Mouse (Mus musculus): ENCODE results near the gene Atxn3.
"Not testable (repeated sequence)": the region's sequence is repeated elsewhere in the genome, so short reads cannot be mapped to it uniquely, and the experiment has no call there.

Gene Atxn3

DNA sequence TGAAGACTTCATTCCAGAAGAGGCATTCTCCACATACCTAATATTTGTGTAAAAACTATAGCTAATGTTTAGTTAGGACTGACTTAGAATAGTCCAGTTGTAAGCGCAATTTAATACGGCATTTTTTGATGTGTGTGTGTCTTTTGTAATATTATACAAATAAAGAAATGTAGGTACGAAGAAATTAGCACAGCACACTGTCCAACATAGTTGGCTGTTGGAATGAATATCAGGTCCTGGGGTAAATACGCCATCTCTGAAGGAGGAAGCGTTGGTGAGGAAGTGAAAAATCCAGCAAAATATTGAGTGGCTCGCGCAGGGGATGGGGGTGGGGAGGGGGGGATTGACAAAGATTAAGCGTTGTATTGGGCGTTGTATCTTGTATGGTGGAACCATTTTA, 510 bp upstream of the Atxn3 start:
- DNase-seq (ENCODE audit: low spot score), result no peak

DNA sequence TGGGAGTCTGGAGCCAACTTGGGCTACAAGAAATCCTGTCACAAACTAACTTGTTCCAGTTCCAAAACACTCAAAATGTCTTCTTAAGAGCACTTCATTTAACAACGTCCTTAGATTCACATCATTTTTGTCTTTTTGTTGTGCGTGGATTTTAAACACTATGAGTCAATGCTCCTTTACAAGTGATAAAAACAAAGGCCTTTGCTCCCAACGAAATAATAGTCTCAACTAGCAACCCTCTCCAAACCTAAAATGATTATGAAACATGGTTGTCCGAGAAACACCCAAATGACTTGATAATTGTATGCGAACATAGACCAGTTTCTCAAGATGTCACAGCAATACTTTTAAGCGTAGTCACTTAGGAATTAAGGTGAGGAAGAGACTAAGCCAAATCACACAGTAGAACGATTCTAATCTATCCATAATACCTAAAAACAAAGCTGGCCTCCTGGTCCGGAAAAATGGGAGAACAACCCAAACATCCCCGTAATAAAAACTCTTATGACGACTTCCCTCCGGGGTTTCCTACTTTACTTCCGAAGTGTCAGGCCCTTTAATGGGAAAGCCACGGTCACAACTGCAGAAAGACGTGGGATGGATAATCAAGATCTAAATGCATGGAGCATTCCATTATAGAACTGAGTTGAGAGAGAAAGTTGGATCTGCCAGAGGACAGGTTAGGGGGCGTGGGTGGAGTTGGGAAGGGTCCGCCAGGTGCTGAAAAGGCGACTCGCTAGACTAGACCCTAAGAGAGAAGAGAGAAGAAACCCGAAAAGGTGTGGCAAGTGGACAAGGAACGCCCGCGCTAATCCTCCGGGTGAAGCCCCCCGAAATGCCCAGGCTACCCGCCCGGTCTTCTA, 736 bp downstream of the Atxn3 start:
- DNase-seq (ENCODE audit: low spot score), result no peak

DNA sequence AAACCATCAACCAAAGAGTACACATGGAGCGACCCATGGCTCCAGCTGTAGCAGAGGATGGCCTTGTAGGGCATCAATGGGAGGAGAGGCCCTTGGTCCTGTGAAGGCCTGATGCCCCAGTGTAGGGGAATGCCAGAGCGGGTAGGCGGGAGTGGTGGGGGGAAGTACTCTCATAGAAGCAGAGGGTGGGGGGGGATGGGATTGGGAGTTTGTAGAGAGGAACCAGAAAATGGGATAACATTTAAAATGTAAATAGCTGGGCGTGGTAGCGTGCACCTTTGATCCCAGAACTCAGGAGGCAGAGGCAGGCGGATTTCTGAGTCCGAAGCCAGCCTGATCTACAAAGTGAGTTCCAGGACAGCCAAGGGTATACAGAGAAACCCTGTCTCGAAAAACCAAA, 2.2 kb downstream of the Atxn3 start:
- DNase-seq (ENCODE audit: low spot score), result not testable (repeated sequence)

DNA sequence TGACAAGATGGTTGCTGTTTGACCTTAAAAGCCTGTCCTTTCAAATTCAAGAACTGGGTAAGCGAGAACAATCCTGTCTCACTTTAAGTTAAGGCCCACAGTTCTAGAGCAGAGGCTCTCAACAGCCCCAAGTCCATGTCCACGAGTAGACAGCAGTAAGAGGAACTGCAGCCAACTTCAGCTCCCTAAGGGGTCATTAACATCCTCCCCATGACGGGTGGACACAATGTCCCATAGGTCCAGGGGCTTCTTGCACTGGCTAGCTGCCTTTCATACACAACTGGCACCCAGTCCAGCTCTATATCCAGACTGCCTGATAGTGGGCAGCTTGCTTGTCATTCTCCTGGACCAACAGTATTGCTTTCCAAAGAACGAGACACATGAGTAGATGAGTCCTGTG, 9.2 kb downstream of the Atxn3 start:
- DNase-seq (ENCODE audit: low spot score), result no peak

DNA sequence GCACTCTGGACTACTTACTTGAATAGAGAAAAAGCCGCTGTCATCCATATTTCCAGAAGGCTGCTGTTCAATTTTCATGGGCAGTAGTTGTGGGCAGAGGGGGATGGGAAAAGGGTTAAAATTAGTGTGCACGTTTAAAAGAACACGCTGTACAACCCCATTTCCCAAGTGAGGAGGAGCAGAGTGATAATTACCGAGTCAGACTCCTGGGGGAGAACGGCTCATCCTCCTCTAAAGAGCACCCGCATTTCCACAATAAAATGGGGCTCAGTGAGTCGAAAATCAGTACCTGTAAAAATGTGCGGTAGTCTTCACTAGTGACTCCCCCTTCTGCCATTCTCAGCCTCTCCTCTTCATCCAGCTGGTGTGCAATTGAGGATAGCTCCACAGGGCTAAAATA, 10.1 kb downstream of the Atxn3 start:
- peak; percentile 24 for DNase-seq (ENCODE audit: low spot score)

DNA sequence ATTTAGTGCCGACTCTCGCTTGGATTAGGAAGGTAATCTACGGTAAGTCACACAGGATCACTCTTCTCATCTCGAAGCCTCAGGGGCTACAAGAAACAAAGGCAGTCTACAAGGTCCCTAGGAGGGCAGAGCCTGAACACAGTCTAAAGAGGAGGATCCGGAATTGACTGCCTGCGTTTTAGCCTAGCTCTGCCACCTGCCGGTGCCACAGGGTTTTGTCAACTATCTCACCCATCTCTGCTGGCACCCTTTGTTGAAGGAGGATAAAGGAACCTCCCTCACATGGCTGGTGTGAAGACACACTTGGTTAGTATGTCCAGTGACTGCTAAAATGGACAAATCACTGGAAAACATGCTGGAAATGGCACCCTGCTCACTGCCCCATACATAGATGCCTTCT, 20.5 kb downstream of the Atxn3 start:
- no peak for DNase-seq (ENCODE audit: low spot score)

DNA sequence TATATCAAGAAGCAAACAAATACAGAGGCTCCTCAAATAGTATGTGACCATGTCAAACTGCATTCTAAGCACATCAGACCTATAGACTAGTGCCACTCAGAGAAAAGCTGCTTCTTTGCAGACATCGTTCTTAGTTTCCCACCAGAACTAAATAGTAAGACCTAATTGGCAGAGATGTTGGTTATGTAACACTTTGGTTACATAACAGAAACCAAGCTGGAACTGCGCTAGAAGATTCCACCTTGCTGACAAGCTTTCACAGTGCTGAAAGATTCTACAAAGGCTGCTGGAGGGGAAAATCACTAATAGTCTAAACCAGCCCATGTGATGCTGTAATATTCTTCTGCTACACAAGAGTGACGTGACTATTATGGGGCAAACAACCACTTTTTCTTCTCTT, 22.8 kb downstream of the Atxn3 start:
- DNase-seq (ENCODE audit: low spot score), result peak; percentile 30

DNA sequence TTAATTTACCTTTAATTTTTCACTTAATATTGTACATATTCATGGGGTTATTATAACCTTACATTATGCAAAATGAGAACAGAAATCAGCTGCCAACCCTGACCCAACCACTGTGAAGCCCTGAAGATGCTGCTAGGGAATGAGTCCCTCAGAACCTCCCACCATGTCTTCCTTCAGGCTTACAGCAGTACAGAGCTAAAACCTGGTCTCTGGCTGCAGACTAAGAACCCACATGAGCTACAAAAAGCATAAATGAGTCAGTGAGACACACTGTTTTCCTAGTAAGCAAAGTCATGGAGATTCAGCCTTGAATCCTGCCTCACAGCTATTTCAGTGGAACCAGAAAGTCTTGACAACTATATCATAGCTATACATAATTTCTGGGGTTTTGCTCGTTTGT, 29.6 kb downstream of the Atxn3 start:
- DNase-seq (ENCODE audit: low spot score), result no peak

DNA sequence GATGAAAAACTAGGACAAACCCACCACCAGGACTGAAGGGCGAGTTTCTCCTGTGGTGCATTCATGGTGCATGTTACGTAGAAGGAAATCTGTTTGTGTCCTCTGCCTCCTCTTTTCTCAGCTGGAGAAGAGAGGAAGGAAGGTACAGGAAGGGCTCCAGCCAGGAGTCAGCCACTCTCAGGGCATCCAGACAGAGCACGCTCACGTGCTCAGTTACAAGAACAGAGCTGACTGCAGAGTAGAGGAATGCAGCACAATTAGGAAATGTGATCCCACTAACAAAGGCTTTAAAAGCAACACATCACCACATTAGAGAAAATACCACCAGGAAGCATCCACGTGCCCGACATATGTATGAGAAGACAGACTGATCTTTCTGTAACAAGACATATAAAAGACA, 35.7 kb downstream of the Atxn3 start:
- DNase-seq (ENCODE audit: low spot score), result no peak

DNA sequence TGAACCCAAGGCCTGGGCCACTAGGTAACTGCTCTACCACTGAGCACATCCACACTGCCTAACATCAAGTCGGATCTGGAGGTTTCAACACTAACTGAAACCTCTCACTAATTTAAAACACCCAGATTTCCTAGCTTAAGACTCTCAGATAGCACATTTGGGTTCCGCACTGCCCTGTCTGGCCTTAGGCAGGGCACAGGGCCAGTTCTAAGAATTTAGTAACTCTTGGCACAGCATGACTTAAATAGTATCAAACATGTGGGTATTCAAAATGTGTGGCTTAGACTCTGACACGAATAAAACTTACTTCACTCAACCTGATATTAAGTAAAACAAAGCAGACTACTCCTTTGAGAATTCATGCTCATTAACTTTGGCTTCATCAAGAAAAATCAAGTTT, 38.2 kb downstream of the Atxn3 start:
- DNase-seq (ENCODE audit: low spot score), result no peak

DNA sequence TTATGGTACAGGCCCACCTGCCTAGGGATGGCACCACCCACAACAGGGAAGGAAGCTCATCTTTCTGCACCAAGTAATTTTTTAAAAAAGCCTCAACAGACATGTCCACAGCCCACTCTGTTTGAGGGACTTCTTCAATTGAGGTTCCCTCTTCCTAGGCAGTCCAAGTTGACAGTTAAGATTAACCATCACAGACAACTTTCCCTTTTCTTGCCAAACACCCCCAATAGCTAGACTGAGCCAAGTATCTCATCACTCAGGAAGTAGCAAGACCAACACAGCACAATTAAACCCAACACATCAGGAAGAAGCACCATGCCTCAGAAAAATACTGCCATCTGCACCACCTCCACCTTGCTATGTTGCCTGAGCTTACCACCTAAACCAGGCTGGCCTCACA, 40.9 kb downstream of the Atxn3 start:
- DNase-seq (ENCODE audit: low spot score), result no peak

DNA sequence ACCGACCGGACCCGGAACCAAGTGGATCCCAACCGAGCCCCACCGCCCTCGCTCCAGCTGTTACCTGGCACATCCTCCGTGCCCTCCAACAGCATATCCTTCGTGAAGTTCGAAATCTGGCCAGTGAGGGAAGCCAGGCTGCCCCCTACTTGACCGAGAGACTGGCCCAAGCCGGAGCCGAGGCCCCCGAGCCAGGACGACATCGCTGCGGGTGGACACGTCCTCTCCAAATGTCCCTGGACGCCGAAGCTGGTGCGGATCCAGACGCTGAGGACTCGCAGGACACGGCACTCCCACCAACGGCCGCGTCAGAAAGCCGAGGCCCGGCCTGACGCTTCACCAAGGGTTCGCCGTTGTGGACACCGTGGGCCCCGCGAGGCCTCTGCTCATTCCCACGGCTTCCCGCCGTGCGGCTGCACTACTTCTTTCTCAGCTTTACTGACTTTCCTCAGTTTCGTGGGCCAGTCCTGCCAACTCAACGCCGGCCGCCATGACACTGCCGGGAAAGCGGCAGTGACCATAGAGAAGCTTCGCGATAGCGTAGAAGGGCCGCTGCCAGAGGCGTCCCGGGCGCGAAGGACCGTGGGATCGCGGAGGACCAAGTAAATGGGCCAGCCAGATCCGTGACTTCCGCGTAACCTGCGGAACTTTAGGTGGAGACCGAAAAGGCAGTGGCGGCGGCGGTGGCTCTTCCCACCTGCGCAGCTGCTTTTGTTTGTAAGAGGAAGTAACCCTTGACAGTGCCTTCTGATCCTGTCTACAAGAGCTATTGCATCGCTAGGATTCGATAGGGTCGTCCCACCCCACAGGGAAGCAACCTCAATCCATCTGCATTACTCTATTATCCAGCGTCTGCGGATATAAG, 45.2 kb downstream of the Atxn3 start, which contains the start of gene Trip11:
TSS of gene Trip11 (minus strand) at position 642 of the 865 bp plus-strand sequence.
- peak; percentile 80 for DNase-seq (ENCODE audit: low spot score)

DNA sequence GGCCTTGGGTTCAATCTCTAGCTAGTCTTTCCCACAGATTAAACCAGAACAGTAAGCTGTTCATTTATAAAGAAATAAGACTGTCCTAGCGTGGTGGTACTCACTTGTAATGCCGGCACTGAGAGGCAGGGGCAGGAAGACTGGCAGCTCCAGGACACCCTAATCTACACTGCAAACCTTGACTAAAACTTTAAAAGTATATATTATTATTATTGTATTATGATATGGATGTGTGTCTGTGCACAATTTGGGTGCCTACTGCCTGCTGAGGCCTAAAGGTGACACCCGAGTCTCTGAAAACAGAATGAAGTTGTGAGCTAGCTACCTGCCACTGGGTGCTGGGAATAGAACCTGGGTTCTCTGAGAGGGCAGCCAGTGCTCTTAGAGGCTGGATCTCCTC, 46.7 kb downstream of the Atxn3 start:
- no peak for DNase-seq (ENCODE audit: low spot score)

DNA sequence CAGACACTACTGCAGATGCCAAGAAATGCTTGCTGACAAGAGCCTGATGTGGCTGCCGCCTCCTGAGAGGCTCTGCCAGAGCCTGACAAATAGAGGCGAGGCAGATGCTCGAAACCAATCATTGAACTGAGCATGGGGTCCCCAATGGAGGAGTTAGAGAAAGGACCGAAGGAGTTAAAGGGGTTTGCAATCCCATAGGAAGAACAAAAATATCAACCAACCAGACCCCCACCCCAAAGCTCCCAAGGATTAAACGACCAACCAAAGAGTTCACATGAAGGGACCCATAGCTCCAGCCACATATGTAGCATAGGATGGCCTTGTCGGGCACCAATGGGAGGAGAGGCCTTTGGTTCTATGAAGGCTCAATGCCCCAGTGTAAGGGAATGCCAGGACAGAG, 47.7 kb downstream of the Atxn3 start:
- DNase-seq (ENCODE audit: low spot score), result no peak

DNA sequence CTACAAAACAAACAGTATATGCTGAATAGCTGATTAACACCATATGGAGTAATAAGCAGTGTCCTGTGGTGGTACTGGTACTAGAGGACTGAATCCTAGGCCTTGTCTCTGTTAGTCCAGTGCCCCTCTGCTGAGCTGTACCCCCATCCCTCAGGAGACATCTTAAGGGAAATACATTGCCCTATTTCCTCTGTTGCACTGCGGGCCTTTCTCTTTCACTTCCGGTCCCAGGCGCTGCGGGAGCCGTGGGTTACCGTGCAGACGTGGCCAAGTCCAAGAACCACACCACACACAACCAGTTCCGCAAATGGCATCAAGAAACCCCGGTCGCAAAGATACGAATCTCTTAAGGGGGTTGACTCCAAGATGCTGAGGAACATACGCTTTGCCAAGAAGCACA, 52.2 kb downstream of the Atxn3 start:
- no peak for DNase-seq (ENCODE audit: low spot score)

DNA sequence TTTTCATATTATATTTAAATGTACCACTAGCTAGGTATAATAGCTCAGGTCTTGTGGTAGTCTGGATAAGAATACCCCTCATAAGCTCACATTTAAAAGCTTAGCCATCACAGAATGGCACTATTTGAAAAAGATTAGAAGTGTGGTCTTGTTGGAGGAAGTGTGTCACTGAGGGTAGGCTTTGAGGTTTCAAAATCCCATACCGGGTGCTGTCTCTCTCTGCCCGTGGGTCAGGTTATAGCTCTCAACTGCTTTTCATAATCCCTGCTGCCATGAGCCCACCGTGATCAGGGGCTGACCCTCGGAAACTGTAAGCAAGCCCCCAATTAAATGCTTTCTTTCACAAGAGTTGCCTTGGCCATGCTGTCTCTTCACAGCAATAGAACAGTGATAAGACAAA, 53.1 kb downstream of the Atxn3 start:
- no peak for DNase-seq (ENCODE audit: low spot score)

DNA sequence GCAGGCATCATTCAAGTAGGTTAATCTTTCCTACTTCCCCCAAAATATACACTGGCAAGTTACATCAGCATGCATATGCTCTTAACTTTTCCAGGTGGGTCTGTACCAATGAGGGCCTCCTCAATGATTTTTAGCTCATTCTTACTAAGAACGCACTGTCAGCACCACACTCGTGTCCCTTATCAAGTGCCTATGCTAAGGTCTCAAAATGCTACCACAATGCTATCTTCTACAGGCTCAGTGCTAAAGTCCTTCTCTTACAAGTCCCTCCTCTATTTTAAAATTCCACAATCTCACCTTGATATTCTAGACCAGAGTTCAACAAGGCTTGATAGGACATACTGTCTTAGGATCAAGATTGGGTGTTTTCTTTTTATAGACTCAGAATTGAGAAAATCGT, 53.9 kb downstream of the Atxn3 start:
- no peak for DNase-seq (ENCODE audit: low spot score)

DNA sequence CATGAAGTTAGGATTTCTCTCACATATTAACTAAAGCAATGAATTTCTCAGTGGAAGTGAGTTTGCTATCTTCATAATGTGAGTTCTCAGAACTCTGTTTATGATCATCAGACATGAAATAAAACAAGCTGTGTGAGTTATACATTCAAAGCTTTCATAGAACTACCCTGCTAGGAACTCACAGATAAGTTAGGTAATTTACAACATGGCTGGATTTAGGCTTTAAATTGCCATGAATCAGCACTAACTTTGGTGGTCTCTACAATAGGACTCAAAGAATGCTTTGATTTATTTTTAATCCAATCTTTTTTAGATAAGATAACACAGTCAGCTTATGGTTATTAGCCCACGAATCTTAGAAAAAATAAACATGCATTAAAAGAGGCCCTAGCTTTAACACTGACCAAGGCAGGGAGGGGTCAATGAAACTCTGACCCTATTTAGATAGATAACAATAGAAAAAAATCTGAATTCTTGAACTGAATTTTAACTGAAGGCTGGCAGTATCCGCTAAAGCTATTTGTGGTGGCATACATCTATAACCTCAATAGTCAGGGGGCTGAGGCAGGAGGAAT, 58.3 kb downstream of the Atxn3 start:
- DNase-seq (ENCODE audit: low spot score), result no peak

DNA sequence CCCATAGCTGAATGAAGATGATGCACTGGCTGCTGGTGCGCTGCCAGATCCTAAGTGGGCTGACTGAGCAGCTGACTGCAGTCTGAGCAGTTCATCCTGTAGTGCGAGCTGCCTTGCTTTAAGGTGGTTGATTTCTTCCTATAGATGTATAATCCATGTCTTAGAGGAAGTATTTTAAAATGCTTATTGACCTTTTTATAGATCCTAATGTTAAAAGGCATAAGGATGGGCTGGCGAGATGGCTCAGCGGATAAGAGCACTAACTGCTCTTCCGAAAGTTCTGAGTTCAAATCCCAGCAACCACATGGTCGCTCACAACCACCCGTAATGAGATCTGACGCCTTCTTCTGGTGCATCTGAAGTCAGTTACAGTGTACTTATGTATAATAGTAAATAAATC, 59.1 kb downstream of the Atxn3 start:
- no peak for DNase-seq (ENCODE audit: low spot score)

DNA sequence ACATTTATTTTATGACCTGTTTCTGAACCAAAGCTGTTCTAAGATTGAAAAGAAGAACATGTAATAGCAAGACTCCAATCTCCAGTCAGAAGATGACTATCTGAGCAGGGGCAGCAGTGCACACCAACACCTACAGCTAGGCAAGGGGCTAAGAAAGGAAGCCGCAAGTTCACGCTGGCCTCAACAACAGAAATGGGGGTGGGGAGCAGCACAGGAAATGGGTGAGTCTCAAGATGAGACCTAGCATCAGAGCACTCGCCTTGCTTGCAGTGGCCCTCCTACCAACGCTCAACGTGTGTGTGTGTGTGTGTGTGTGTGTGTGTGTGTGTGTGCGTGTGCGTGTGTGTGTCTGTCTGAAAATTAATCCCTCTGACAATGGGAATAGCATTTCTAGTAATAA, 60.9 kb downstream of the Atxn3 start:
- DNase-seq (ENCODE audit: low spot score), result no peak

DNA sequence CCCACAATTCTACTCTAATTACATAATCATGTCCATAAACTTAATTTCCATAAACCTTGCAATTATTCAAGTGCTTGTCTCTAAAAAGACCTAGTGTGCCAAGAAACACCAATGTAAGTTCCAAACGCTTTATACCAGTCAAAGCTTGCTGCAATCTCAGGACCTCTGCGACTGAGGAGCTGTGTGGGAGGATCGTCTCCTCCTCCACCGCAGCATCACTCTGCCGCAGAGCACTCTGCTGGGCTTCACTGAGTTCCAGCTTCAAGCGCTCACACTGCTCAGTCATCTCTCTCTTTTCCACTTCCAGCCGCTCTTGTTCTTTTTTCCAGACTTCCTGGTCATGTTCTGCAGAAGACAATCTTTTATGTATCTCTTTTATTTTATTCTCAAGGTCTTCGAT, 64.8 kb downstream of the Atxn3 start:
- DNase-seq (ENCODE audit: low spot score), result peak; percentile 38

DNA sequence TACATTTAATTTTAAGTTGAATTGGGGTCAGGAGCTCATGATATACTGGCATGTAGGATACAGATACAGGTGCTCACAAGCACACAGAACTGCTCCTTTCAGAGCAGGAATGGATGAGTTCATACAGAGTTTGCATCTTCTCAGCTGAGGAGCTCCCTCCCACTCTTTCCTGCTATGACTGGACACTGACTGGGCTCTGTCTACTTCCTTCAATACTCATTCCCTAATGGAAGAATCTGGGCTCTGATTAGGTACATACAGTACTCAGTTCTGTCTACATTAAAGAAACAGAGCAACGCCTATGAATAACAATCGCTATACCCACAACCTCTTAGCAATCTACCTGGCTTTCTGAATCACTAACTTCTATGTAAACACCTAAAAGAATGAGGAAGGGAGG, 65.2 kb downstream of the Atxn3 start:
- no peak for DNase-seq (ENCODE audit: low spot score)

DNA sequence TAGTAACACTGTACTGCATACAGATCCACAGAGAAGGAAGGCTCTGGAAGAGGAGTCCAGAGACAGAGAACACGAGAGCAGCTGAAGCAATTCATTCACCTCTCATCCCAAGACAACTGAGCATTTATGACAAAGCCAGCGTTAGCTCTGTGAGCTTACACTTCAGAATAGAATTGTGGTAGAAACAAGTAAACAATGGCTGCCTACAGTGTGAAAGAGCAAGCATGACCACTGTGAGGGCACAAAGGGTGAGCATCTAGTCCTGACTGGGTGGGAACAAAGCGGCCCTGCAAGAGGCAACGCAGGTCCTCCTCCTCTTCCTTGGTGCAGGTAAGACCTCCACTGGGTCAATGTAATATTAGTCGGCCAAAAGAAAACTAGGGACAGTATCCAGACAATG, 67.0 kb downstream of the Atxn3 start:
- DNase-seq (ENCODE audit: low spot score), result no peak

Data from left cerebral cortex, adult 11 months (tissue).